Mouse (Mus musculus): ENCODE data around the gene Gys1. TPM values are rescaled to one million over a fixed set of nuclear protein-coding genes. Genes with fewer than 3 reads are reported as not detected.
A peak's percentile ranks its signal among the peaks of the same experiment; 100 is the strongest.
"Not testable (repeated sequence)": the region's sequence is repeated elsewhere in the genome, so short reads cannot be mapped to it uniquely, and the experiment has no call there.

Gene Gys1
- polyA plus RNA-seq, 1 experiment from 2014 or later = 47.3 TPM

DNA sequence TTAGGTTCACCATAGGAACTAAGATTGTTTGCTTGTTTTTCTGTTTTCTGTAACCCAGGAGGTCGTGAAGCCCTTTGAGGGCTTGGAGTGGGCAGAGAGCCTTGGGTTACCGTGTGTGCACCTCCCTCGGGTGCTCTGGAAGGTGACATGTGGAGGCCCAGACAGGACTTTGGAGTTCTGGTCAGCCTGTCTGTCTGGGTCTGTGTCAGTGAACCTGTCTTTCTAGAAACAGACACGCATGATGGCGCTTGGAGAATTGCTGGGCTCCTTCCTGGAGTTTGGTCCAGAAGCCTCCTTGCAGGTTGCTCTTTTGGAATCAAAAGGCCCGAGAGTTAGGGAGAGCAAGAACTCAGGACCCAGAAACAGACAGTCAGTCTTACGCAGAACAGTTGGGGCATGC lies 25.7 kb downstream of the Gys1 start:
- Histone ChIP-seq H3K9me3 (replicated peaks; ENCODE audit: control insufficient read depth, low read length) (no peaks in the 10 kb centered on the region), H3K4me2 (ENCODE audit: low read depth, low read length) (peak overlapping the region; percentile 70), H3K36me3 (ENCODE audit: control insufficient read depth, insufficient read depth, low read length) (peaks cover 8% of the 10 kb centered on the region; the same call in 1 of the 2 replicates), H3K27me3 (ENCODE audit: control insufficient read depth, insufficient read depth, low read length) (no peaks in the 10 kb centered on the region), H3K27ac (ENCODE audit: low read length) (peak overlapping the region; percentile 93), H3K4me1 (ENCODE audit: control insufficient read depth, insufficient read depth, low read length) (peaks cover 34% of the 10 kb centered on the region), H3K4me3 (replicated peaks; ENCODE audit: low read length) (peak overlapping the region; percentile 89), H3K9ac (ENCODE audit: low read length) (peak overlapping the region; percentile 76)
- WGBS = 59% methylated on average over 7 of the region's 7 CpGs
- ATAC-seq (ENCODE audit: insufficient read depth, low FRiP score) = no peak

DNA sequence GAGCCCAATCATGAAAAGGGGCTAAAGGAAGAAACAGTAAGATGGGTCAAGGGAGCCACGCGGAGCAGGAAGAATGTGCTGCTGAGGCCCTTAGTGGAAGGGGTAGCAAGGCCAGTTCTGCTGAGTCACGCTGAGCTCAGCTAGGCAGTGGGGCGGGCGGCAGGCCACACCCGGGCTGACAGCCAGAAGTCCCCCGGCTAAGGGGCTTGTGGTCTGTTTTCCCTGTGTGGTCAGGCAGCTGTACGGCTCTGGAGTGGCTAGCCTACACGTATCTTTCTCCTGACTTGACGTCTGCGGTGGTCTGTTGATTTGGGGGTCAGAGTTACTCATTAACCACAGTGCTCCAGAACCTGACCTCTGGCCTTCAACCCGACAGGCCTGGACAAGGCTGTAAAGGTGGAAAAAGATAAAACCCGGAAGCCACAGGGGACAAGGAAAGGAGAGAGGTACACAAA lies 26.2 kb downstream of the Gys1 start:
- peaks cover 8% of the 10 kb centered on the region; the same call in 1 of the 2 replicates for H3K36me3 ChIP-seq (ENCODE audit: control insufficient read depth, insufficient read depth, low read length)
- H3K4me1 ChIP-seq (ENCODE audit: control insufficient read depth, insufficient read depth, low read length) = peaks cover 36% of the 10 kb centered on the region
- H3K4me3 ChIP-seq (replicated peaks; ENCODE audit: low read length) = peak overlapping the region; percentile 12
- H3K4me2 ChIP-seq (ENCODE audit: low read depth, low read length) = peak overlapping the region; percentile 70
- peak overlapping the region; percentile 93 for H3K27ac ChIP-seq (ENCODE audit: low read length)
- H3K9ac ChIP-seq (ENCODE audit: low read length) = peak overlapping the region; percentile 76
- no peaks in the 10 kb centered on the region for H3K27me3 ChIP-seq (ENCODE audit: control insufficient read depth, insufficient read depth, low read length)
- no peaks in the 10 kb centered on the region for H3K9me3 ChIP-seq (replicated peaks; ENCODE audit: control insufficient read depth, low read length)
- peak; percentile 42; the same call in 1 of the 2 replicates for ATAC-seq (ENCODE audit: insufficient read depth, low FRiP score)
- 11% methylated on average over 13 of the region's 13 CpGs for WGBS

DNA sequence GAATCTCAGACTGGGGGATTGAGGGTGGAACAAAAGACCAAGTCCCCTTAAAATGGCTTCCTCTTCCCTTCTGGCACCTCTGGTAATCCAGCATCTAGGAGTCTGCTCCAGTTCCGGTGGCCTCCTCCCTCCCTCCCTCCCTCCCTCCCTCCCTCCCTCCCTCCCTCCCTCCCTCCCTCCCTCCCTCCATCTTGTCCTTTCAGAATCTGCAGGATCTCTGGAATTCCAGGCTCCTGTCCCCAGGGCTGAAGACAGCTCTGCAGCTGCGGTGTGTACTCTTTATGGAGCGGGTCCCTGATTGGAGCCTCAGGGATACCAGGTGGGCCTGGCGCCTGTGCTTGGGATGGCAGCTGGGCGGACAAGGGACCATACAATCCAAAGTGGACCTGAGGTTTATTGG lies 26.7 kb downstream of the Gys1 start:
- Histone ChIP-seq H3K27me3 (ENCODE audit: control insufficient read depth, insufficient read depth, low read length) (no peaks in the 10 kb centered on the region), H3K4me2 (ENCODE audit: low read depth, low read length) (peak overlapping the region; percentile 70), H3K9ac (ENCODE audit: low read length) (peak overlapping the region; percentile 76), H3K4me3 (replicated peaks; ENCODE audit: low read length) (no peak overlapping the region), H3K27ac (ENCODE audit: low read length) (peak overlapping the region; percentile 93), H3K4me1 (ENCODE audit: control insufficient read depth, insufficient read depth, low read length) (peaks cover 38% of the 10 kb centered on the region), H3K36me3 (ENCODE audit: control insufficient read depth, insufficient read depth, low read length) (peaks cover 8% of the 10 kb centered on the region; the same call in 1 of the 2 replicates), H3K9me3 (replicated peaks; ENCODE audit: control insufficient read depth, low read length) (no peaks in the 10 kb centered on the region)
- ATAC-seq (ENCODE audit: insufficient read depth, low FRiP score) = no peak
- 54% methylated on average over 5 of the region's 5 CpGs for WGBS

DNA sequence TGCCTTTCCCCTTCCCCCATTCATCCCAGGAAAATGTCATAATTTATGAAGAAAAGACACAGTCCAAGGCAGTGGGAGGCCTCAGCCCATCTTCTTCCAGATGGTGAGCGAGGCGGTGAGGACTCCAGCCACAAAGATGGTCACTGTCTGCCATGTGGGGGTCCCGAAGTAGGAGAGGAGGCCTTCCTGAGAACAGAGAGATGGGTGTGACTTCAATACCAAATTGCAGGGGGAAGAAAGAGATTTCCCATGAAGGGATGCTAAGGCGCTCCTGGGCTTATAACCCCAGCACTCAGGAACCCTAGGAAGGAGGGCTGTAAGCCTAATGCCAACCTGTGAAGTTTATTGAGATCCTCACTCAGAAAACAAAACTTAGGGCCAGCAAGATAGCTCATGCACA lies 27.1 kb downstream of the Gys1 start:
- Histone ChIP-seq H3K27ac (ENCODE audit: low read length) (peak overlapping the region; percentile 93), H3K9ac (ENCODE audit: low read length) (no peak overlapping the region), H3K4me1 (ENCODE audit: control insufficient read depth, insufficient read depth, low read length) (peaks cover 38% of the 10 kb centered on the region), H3K4me3 (replicated peaks; ENCODE audit: low read length) (no peak overlapping the region), H3K36me3 (ENCODE audit: control insufficient read depth, insufficient read depth, low read length) (peaks cover 8% of the 10 kb centered on the region; the same call in 1 of the 2 replicates), H3K9me3 (replicated peaks; ENCODE audit: control insufficient read depth, low read length) (no peaks in the 10 kb centered on the region), H3K4me2 (ENCODE audit: low read depth, low read length) (no peak overlapping the region), H3K27me3 (ENCODE audit: control insufficient read depth, insufficient read depth, low read length) (no peaks in the 10 kb centered on the region)
- no peak for ATAC-seq (ENCODE audit: insufficient read depth, low FRiP score)
- whole genome bisulfite sequencing = 83% methylated on average over 4 of the region's 4 CpGs

DNA sequence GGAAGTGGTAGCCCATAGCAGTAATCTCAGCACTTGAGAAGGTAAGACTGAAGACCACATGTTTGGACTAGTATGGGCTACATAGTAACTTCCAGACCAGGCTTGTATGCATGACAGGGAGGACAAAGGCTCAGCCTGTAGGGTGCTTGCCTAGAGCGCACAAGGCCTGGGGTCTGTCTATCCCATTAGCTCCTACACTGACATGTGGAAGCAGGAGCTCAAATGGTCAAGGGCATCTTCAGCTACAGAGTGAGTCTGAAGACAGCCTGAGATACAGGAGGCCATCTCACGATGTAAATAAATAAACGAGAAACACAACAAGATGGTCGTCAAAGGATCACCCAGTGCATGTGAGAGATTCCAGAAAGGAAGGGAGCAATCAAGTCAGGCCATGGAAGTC lies 27.7 kb downstream of the Gys1 start:
- Histone ChIP-seq H3K4me3 (replicated peaks; ENCODE audit: low read length) (no peak overlapping the region), H3K9me3 (replicated peaks; ENCODE audit: control insufficient read depth, low read length) (no peaks in the 10 kb centered on the region), H3K27me3 (ENCODE audit: control insufficient read depth, insufficient read depth, low read length) (no peaks in the 10 kb centered on the region), H3K36me3 (ENCODE audit: control insufficient read depth, insufficient read depth, low read length) (peaks cover 8% of the 10 kb centered on the region; the same call in 1 of the 2 replicates), H3K9ac (ENCODE audit: low read length) (no peak overlapping the region), H3K4me2 (ENCODE audit: low read depth, low read length) (no peak overlapping the region), H3K4me1 (ENCODE audit: control insufficient read depth, insufficient read depth, low read length) (peaks cover 39% of the 10 kb centered on the region), H3K27ac (ENCODE audit: low read length) (no peak overlapping the region)
- 84% methylated on average over 4 of the region's 4 CpGs for WGBS
- ATAC-seq (ENCODE audit: insufficient read depth, low FRiP score) = no peak

DNA sequence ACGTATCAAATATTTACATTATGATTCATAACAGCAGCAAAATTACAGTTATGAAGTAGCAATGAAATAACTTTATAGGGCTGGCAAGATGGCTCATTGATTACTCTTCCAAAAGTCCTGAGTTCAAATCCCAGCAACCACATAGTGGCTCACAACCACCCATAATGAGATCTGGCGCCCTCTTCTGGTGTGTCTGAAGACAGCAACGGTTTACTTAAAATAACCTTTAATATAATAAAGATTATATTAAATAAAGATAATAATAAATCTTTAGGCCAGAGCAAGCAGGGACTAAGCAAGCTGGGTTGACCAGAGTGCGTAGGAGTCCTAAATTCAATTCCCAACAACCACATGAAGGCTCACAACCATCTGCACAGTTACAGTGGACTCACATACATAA lies 28.2 kb downstream of the Gys1 start:
- H3K36me3 ChIP-seq (ENCODE audit: control insufficient read depth, insufficient read depth, low read length); H3K27ac ChIP-seq (ENCODE audit: low read length); H3K4me3 ChIP-seq (replicated peaks; ENCODE audit: low read length); ATAC-seq (ENCODE audit: insufficient read depth, low FRiP score); H3K9me3 ChIP-seq (replicated peaks; ENCODE audit: control insufficient read depth, low read length); H3K9ac ChIP-seq (ENCODE audit: low read length); H3K27me3 ChIP-seq (ENCODE audit: control insufficient read depth, insufficient read depth, low read length); H3K4me2 ChIP-seq (ENCODE audit: low read depth, low read length): not testable (repeated sequence)
- WGBS = 77% methylated on average over 4 of the region's 4 CpGs
- peaks cover 34% of the 10 kb centered on the region for H3K4me1 ChIP-seq (ENCODE audit: control insufficient read depth, insufficient read depth, low read length)

DNA sequence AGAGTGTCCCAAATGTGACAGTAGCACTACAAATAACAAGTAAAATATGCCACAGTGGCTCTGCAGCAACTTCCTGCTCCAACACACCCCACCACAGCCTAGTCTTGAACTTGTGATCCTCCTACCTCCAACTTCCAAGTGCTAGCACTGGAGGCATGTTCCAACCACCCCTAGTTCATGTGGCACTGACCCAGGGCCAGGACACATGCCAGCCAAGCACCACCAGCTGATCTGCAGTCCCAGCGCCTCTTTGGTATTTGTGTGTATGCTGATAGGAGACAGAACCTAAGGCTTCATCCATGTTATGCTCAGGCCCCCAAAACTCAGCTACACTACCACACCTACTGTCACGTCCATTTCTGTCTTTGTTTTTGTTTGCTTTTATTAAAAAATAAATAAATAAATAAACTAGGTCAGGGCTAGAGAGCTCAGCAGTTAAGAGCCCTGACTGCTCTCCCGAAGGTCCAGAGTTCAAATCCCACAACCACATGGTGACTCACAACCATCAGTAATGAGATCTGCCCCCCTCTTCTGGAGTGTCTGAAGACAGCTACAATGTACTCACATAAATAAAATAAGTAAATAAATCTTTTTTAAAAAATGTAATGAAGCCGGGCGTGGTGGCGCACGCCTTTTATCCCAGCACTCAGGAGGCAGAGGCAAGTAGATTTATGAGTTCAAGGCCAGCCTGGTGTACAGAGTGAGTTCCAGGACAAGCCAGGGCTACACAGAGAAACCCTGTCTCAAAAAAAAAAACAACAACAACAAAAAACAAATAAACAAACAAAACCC lies 29.5 kb downstream of the Gys1 start:
- peaks cover 5% of the 10 kb centered on the region; the same call in 1 of the 2 replicates for H3K36me3 ChIP-seq (ENCODE audit: control insufficient read depth, insufficient read depth, low read length)
- no peak overlapping the region for H3K27ac ChIP-seq (ENCODE audit: low read length)
- no peak overlapping the region for H3K4me3 ChIP-seq (replicated peaks; ENCODE audit: low read length)
- no peak for ATAC-seq (ENCODE audit: insufficient read depth, low FRiP score)
- 92% methylated on average over 7 of the region's 7 CpGs for WGBS
- H3K9ac ChIP-seq (ENCODE audit: low read length) = no peak overlapping the region
- peaks cover 29% of the 10 kb centered on the region for H3K4me1 ChIP-seq (ENCODE audit: control insufficient read depth, insufficient read depth, low read length)
- H3K27me3 ChIP-seq (ENCODE audit: control insufficient read depth, insufficient read depth, low read length) = no peaks in the 10 kb centered on the region
- no peak overlapping the region for H3K4me2 ChIP-seq (ENCODE audit: low read depth, low read length)
- no peaks in the 10 kb centered on the region for H3K9me3 ChIP-seq (replicated peaks; ENCODE audit: control insufficient read depth, low read length)

DNA sequence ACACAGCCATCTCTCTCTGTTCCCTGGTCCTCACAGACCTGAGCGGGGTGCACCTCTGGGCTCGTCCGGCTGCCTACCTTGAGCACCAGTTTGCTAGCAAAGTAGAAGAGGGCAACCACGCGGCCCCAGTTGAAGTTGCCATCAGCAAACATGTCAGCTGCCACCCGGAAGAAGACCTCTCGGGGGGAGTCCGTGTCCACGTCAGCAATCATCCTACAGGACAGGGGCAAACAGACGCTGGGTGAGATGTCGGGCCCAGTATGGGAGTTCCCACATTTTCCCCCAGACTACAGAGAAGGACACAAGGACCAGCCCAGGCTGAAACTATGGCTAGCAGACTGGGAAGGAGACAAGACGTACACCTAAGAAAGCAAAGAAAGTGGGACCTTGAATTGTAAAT lies 30.5 kb downstream of the Gys1 start:
- Histone ChIP-seq H3K4me1 (ENCODE audit: control insufficient read depth, insufficient read depth, low read length) (peaks cover 27% of the 10 kb centered on the region), H3K36me3 (ENCODE audit: control insufficient read depth, insufficient read depth, low read length) (peaks cover 5% of the 10 kb centered on the region; the same call in 1 of the 2 replicates), H3K4me2 (ENCODE audit: low read depth, low read length) (no peak overlapping the region), H3K27me3 (ENCODE audit: control insufficient read depth, insufficient read depth, low read length) (no peaks in the 10 kb centered on the region), H3K27ac (ENCODE audit: low read length) (no peak overlapping the region), H3K4me3 (replicated peaks; ENCODE audit: low read length) (no peak overlapping the region), H3K9me3 (replicated peaks; ENCODE audit: control insufficient read depth, low read length) (no peaks in the 10 kb centered on the region), H3K9ac (ENCODE audit: low read length) (no peak overlapping the region)
- 91% methylated on average over 12 of the region's 12 CpGs for WGBS
- no peak for ATAC-seq (ENCODE audit: insufficient read depth, low FRiP score)

DNA sequence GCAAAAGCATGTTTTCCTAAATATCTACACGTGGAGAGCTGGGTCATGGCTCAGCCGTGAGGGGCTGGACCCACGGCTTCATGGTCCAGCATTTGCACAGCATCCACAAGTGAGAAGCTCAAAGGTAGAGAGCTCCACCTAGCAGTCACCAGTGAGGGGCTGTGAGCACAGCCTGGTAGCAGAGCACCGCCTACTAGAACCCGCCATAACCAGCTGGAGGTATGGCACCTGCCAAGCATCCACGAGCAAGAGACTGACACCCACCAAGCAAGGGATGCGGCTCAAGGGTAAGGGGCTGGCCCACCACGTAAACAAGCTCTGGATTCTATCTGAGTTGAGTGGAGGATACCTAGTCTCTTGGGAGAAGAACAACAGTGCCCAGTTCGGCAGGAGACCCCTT lies 30.9 kb downstream of the Gys1 start:
- peaks cover 23% of the 10 kb centered on the region for H3K4me1 ChIP-seq (ENCODE audit: control insufficient read depth, insufficient read depth, low read length)
- H3K27ac ChIP-seq (ENCODE audit: low read length) = no peak overlapping the region
- peak overlapping the region; percentile 88; the same call in 1 of the 2 replicates for H3K9ac ChIP-seq (ENCODE audit: low read length)
- peaks cover 5% of the 10 kb centered on the region; the same call in 1 of the 2 replicates for H3K36me3 ChIP-seq (ENCODE audit: control insufficient read depth, insufficient read depth, low read length)
- WGBS = 68% methylated on average over 9 of the region's 9 CpGs
- peak overlapping the region; percentile 82 for H3K4me3 ChIP-seq (replicated peaks; ENCODE audit: low read length)
- peak overlapping the region; percentile 86 for H3K4me2 ChIP-seq (ENCODE audit: low read depth, low read length)
- no peaks in the 10 kb centered on the region for H3K27me3 ChIP-seq (ENCODE audit: control insufficient read depth, insufficient read depth, low read length)
- H3K9me3 ChIP-seq (replicated peaks; ENCODE audit: control insufficient read depth, low read length) = no peaks in the 10 kb centered on the region
- ATAC-seq (ENCODE audit: insufficient read depth, low FRiP score) = no peak
